13 mouse cellular contexts compared by ENCODE assay signal in genomic region chr3:95056275-95056674, GRCm38 (mm10). TPM values are rescaled to one million over a fixed set of nuclear protein-coding genes. Genes with fewer than 3 reads are reported as not detected.
DNase-seq lines count a peak whose midpoint lies in the region; ATAC-seq lines count a peak whose summit lies in the region.
"Had no signal": no experiment of that assay in that cellular context is flagged by ENCODE, and none has a peak within 500 bp of the region (broad histone marks: within the 10 kb centered on the region; RNA-seq: fewer than 3 reads in every experiment).

No protein-coding gene starts in this region.

- no peaks in the 10 kb centered on the region for H3K9me3 ChIP-seq in kidney, embryonic 14.5 days (ENCODE audit: control insufficient read depth, low read length)
- H3K9me3 ChIP-seq: hindbrain, embryonic 13.5 days; neural tube, embryonic 15.5 days had no signal

- H3K27me3 ChIP-seq in kidney, embryonic 14.5 days (ENCODE audit: control insufficient read depth, insufficient read depth, low read length): no peaks in the 10 kb centered on the region
- H3K27me3 ChIP-seq: hindbrain, embryonic 13.5 days; neural tube, embryonic 15.5 days had no signal

- WGBS in kidney, embryonic 14.5 days: 87% methylated on average over 7 of the region's 7 CpGs

- DNase-seq in kidney, postnatal 36 days: no peak
- peak; percentile 97 for DNase-seq in MEL-GATA-1-ER (ENCODE audit: extremely low read depth, low read depth)
- DNase-seq in gastrocnemius, postnatal 14 days: no peak
- no peak for DNase-seq in layer of hippocampus, adult 11-12 months (ENCODE audit: low spot score)
- DNase-seq: cerebellum, adult 9-11 months had no signal

- intact Hi-C loops in gastrocnemius, postnatal 14 days (cut with DNase I; ENCODE audit: low total_unique reads): no loop called here

- ATAC-seq in kidney, embryonic 14.5 days (ENCODE audit: low FRiP score, low TSS enrichment): peak; percentile 45; the same call in 1 of the 2 replicates
- peak; percentile 77 for ATAC-seq in erythroblast, adult 5-6 weeks (replicated peaks; ENCODE audit: low FRiP score, poor library complexity, severe bottlenecking)
- peak; percentile 67 for ATAC-seq in megakaryocyte progenitor cell, adult 5-6 weeks (replicated peaks; ENCODE audit: poor library complexity)
- ATAC-seq: midbrain, embryonic 16.5 days had no signal

- no peak overlapping the region for H3K9ac ChIP-seq in kidney, embryonic 14.5 days (ENCODE audit: low read depth, low read length)
- H3K9ac ChIP-seq: hindbrain, embryonic 13.5 days; neural tube, embryonic 15.5 days had no signal

- H3K4me2 ChIP-seq in kidney, embryonic 14.5 days (replicated peaks; ENCODE audit: low read depth, low read length): no peak overlapping the region
- H3K4me2 ChIP-seq: hindbrain, embryonic 13.5 days; neural tube, embryonic 15.5 days had no signal

- H3K36me3 ChIP-seq in kidney, embryonic 14.5 days (ENCODE audit: control insufficient read depth, insufficient read depth, low read length): peaks cover 38% of the 10 kb centered on the region

- no peaks in the 10 kb centered on the region for H3K4me1 ChIP-seq in kidney, embryonic 14.5 days (ENCODE audit: control insufficient read depth, insufficient read depth, low read length)

- no peak overlapping the region for H3K27ac ChIP-seq in kidney, embryonic 14.5 days (ENCODE audit: low read depth, low read length)
- H3K27ac ChIP-seq: hindbrain, embryonic 13.5 days; kidney, postnatal 0 days; left cerebral cortex, adult 2 months; neural tube, embryonic 15.5 days had no signal

- no peak overlapping the region for H3K4me3 ChIP-seq in kidney, embryonic 14.5 days (ENCODE audit: low read length)
- H3K4me3 ChIP-seq: hindbrain, embryonic 13.5 days; left cerebral cortex, adult 2 months; neural tube, embryonic 15.5 days had no signal

RNA-seq across cellular contexts. Expression of gene Psmd4, which starts 13.9 kb away (rescaled TPM):
- 261 and 286 TPM in 2 replicates for polyA plus RNA-seq in kidney, embryonic 14.5 days (2014; fragmentation: Nextera tagmentation; extraction: Ambion mirVana)
- 76.9 and 89.3 TPM in 2 replicates for total RNA-seq in erythroblast, adult 5-6 weeks (2015; ENCODE audit: low replicate concordance)
- total RNA-seq in erythroblast, adult 5-6 weeks (2017; ENCODE audit: low replicate concordance): 102 and 150 TPM in 2 replicates
- total RNA-seq in megakaryocyte progenitor cell, adult 5-6 weeks (2015): 91.5 and 116 TPM in 2 replicates
- total RNA-seq in megakaryocyte progenitor cell, adult 5-6 weeks (2017): 233 and 245 TPM in 2 replicates
- 100 to 1,000 TPM; 155 to 162 TPM for total RNA-seq in gastrocnemius, postnatal 14 days (2021)

RNA-seq across cellular contexts. Expression of gene Zfp687, which starts 41.0 kb away (rescaled TPM):
- 28.7 and 38.1 TPM in 2 replicates for polyA plus RNA-seq in kidney, embryonic 14.5 days (2014; fragmentation: Nextera tagmentation; extraction: Ambion mirVana)
- total RNA-seq in erythroblast, adult 5-6 weeks (2015; ENCODE audit: low replicate concordance): 5.9 and 6.5 TPM in 2 replicates
- 4.3 and 6.4 TPM in 2 replicates for total RNA-seq in erythroblast, adult 5-6 weeks (2017; ENCODE audit: low replicate concordance)
- 15.8 and 21.5 TPM in 2 replicates for total RNA-seq in megakaryocyte progenitor cell, adult 5-6 weeks (2015)
- total RNA-seq in megakaryocyte progenitor cell, adult 5-6 weeks (2017): 19.6 and 21.3 TPM in 2 replicates
- total RNA-seq in gastrocnemius, postnatal 14 days (2021): 10 to 100 TPM; 12.4 to 13.8 TPM

RNA-seq across cellular contexts. Expression of gene Pip5k1a, which starts 50.5 kb away (rescaled TPM):
- 16.9 and 22.8 TPM in 2 replicates for polyA plus RNA-seq in kidney, embryonic 14.5 days (2014; fragmentation: Nextera tagmentation; extraction: Ambion mirVana)
- 31.5 and 42.4 TPM in 2 replicates for total RNA-seq in erythroblast, adult 5-6 weeks (2015; ENCODE audit: low replicate concordance)
- 71.0 and 81.5 TPM in 2 replicates for total RNA-seq in erythroblast, adult 5-6 weeks (2017; ENCODE audit: low replicate concordance)
- 16.3 and 21.0 TPM in 2 replicates for total RNA-seq in megakaryocyte progenitor cell, adult 5-6 weeks (2015)
- 15.5 and 21.8 TPM in 2 replicates for total RNA-seq in megakaryocyte progenitor cell, adult 5-6 weeks (2017)
- total RNA-seq in gastrocnemius, postnatal 14 days (2021): 10 to 100 TPM; 17.4 to 18.9 TPM

RNA-seq across cellular contexts. Expression of gene Vps72, which starts 54.5 kb away (rescaled TPM):
- polyA plus RNA-seq in kidney, embryonic 14.5 days (2014; fragmentation: Nextera tagmentation; extraction: Ambion mirVana): 182 and 190 TPM in 2 replicates
- 8.5 and 19.4 TPM in 2 replicates for total RNA-seq in erythroblast, adult 5-6 weeks (2015; ENCODE audit: low replicate concordance)
- 14.6 and 18.8 TPM in 2 replicates for total RNA-seq in erythroblast, adult 5-6 weeks (2017; ENCODE audit: low replicate concordance)
- 40.4 and 47.6 TPM in 2 replicates for total RNA-seq in megakaryocyte progenitor cell, adult 5-6 weeks (2015)
- total RNA-seq in megakaryocyte progenitor cell, adult 5-6 weeks (2017): 97.9 and 124 TPM in 2 replicates
- total RNA-seq in gastrocnemius, postnatal 14 days (2021): 10 to 100 TPM; 29.6 to 41.0 TPM
